Mouse (Mus musculus) megakaryocyte, embryonic 14.5 days (primary cell): ENCODE results near the gene Frs2. TPM values are rescaled to one million over a fixed set of nuclear protein-coding genes. Genes with fewer than 3 reads are reported as not detected.

Experiments used
- H3K27me3 ChIP-seq: replicated peaks from 2 replicates; pipeline ENCODE3; 2012; ENCODE audit warnings: inconsistent platforms
- H3K36me3 ChIP-seq: replicated peaks from 2 replicates; pipeline ENCODE3; 2012; ENCODE audit warnings: low read length, inconsistent platforms, mixed read lengths
- H3K4me1 ChIP-seq: 2 replicates; pipeline ENCODE4 v1.6.1; 2012; ENCODE audit warnings: inconsistent platforms
- H3K4me3 ChIP-seq: replicated peaks from 2 replicates; pipeline ENCODE3; 2012; ENCODE audit warnings: moderate library complexity, mild to moderate bottlenecking, inconsistent platforms
- H3K9me3 ChIP-seq: 2 replicates; pipeline ENCODE4 v1.6.1; 2012; ENCODE audit warnings: inconsistent platforms
- FLI1 ChIP-seq: IDR thresholded peaks from 2 replicates; pipeline ENCODE4 v1.6.1; 2012; ENCODE audit warnings: low read length, inconsistent platforms, mixed read lengths
- GATA1 ChIP-seq: IDR thresholded peaks from 3 replicates; pipeline ENCODE4 v1.6.1; 2012; ENCODE audit warnings: mixed read lengths, low read length, inconsistent platforms, borderline replicate concordance
- polyA plus RNA-seq: library from polyadenylated mRNA; stranded (reverse); fragments of >175 nt; gene quantifications from 2 replicates; pipeline ENCODE4 v1.2.3, GENCODE M21; 2012; ENCODE audit warnings: low replicate concordance; ENCODE audit not compliant: insufficient read depth

Frs2 gene
- polyA plus RNA-seq, 1 experiment, result 1.5 TPM

GRCm38 (mm10) chr10:117127480-117127879 is 20.9 kb downstream of the Frs2 start:
- no peak for TF ChIP-seq GATA1
- no peak for TF ChIP-seq FLI1
- H3K4me1 ChIP-seq, result peaks cover 71% of the 10 kb centered on the region

GRCm38 (mm10) chr10:117126719-117127118 is 21.6 kb downstream of the Frs2 start:
- peaks cover 29% of the 10 kb centered on the region for H3K36me3 ChIP-seq
- H3K4me1 ChIP-seq, result peaks cover 68% of the 10 kb centered on the region

More at GRCm38 (mm10) chr10:117127480-117127879, 20.9 kb downstream of the Frs2 start:
- Histone ChIP-seq H3K27me3 (no peaks in the 10 kb centered on the region), H3K4me3 (no peak overlapping the region), H3K36me3 (peaks cover 36% of the 10 kb centered on the region), H3K9me3 (no peaks in the 10 kb centered on the region)

GRCm38 (mm10) chr10:117126233-117126632 is 22.1 kb downstream of the Frs2 start:
- Histone ChIP-seq H3K4me3 (peak overlapping the region; percentile 65), H3K27me3 (no peaks in the 10 kb centered on the region), H3K9me3 (no peaks in the 10 kb centered on the region), H3K36me3 (peaks cover 29% of the 10 kb centered on the region), H3K4me1 (peaks cover 66% of the 10 kb centered on the region)
- no peak for TF ChIP-seq GATA1
- TF ChIP-seq FLI1, result no peak

More at GRCm38 (mm10) chr10:117126719-117127118, 21.6 kb downstream of the Frs2 start:
- Histone ChIP-seq H3K4me3 (no peak overlapping the region), H3K27me3 (no peaks in the 10 kb centered on the region), H3K9me3 (no peaks in the 10 kb centered on the region)
- TF ChIP-seq GATA1, result no peak
- TF ChIP-seq FLI1, result no peak

GRCm38 (mm10) chr10:117121448-117121847 is 26.9 kb downstream of the Frs2 start:
- Histone ChIP-seq H3K9me3 (no peaks in the 10 kb centered on the region), H3K4me1 (peaks cover 75% of the 10 kb centered on the region), H3K4me3 (no peak overlapping the region), H3K27me3 (no peaks in the 10 kb centered on the region), H3K36me3 (peaks cover 22% of the 10 kb centered on the region)
- TF ChIP-seq FLI1, result no peak
- TF ChIP-seq GATA1, result no peak

- H3K4me3 ChIP-seq, result peak overlapping the region; percentile 44
These were observed 28.2 kb downstream of the Frs2 start for GRCm38 (mm10) chr10:117120051-117120666.

GRCm38 (mm10) chr10:117119531-117119930 is 28.8 kb downstream of the Frs2 start:
- Histone ChIP-seq H3K4me1 (peaks cover 76% of the 10 kb centered on the region), H3K27me3 (no peaks in the 10 kb centered on the region), H3K9me3 (no peaks in the 10 kb centered on the region), H3K36me3 (peaks cover 17% of the 10 kb centered on the region), H3K4me3 (peak overlapping the region; percentile 82)
- TF ChIP-seq FLI1 (no peak), GATA1 (no peak)

More at GRCm38 (mm10) chr10:117120051-117120666, 28.2 kb downstream of the Frs2 start:
- Histone ChIP-seq H3K4me1 (peaks cover 74% of the 10 kb centered on the region), H3K9me3 (no peaks in the 10 kb centered on the region), H3K36me3 (peaks cover 19% of the 10 kb centered on the region), H3K27me3 (no peaks in the 10 kb centered on the region)
- TF ChIP-seq GATA1, result no peak
- no peak for TF ChIP-seq FLI1

- H3K4me1 ChIP-seq, result peaks cover 79% of the 10 kb centered on the region
- TF ChIP-seq GATA1 (no peak), FLI1 (no peak)
- H3K36me3 ChIP-seq, result peaks cover 23% of the 10 kb centered on the region
- H3K9me3 ChIP-seq, result no peaks in the 10 kb centered on the region
- no peaks in the 10 kb centered on the region for H3K27me3 ChIP-seq
- peak overlapping the region; percentile 69 for H3K4me3 ChIP-seq
These were observed 29.9 kb downstream of the Frs2 start for GRCm38 (mm10) chr10:117118421-117118831.

- TF ChIP-seq FLI1, result no peak
- TF ChIP-seq GATA1, result no peak
- no peaks in the 10 kb centered on the region for H3K27me3 ChIP-seq
- H3K36me3 ChIP-seq, result peaks cover 26% of the 10 kb centered on the region
- peaks cover 94% of the 10 kb centered on the region for H3K4me1 ChIP-seq
- no peaks in the 10 kb centered on the region for H3K9me3 ChIP-seq
- H3K4me3 ChIP-seq, result peak overlapping the region; percentile 64
These were observed 32.7 kb downstream of the Frs2 start for GRCm38 (mm10) chr10:117115652-117116051.

- peak overlapping the region; percentile 78 for H3K4me3 ChIP-seq
- H3K36me3 ChIP-seq, result peaks cover 23% of the 10 kb centered on the region
- H3K27me3 ChIP-seq, result no peaks in the 10 kb centered on the region
- H3K4me1 ChIP-seq, result peaks cover 94% of the 10 kb centered on the region
- H3K9me3 ChIP-seq, result no peaks in the 10 kb centered on the region
- no peak for TF ChIP-seq FLI1
- TF ChIP-seq GATA1, result no peak
These were observed 35.8 kb downstream of the Frs2 start for GRCm38 (mm10) chr10:117112545-117112944.

GRCm38 (mm10) chr10:117111455-117111854 is 36.9 kb downstream of the Frs2 start:
- H3K4me1 ChIP-seq, result peaks cover 93% of the 10 kb centered on the region
- H3K27me3 ChIP-seq, result no peaks in the 10 kb centered on the region
- H3K36me3 ChIP-seq, result peaks cover 19% of the 10 kb centered on the region
- H3K9me3 ChIP-seq, result no peaks in the 10 kb centered on the region
- TF ChIP-seq FLI1 (no peak), GATA1 (no peak)
- H3K4me3 ChIP-seq, result peak overlapping the region; percentile 85
